Mouse (Mus musculus) spleen, embryonic (tissue): ENCODE data around the gene Them7.

Experiments
- CTCF ChIA-PET: fragments of 350-600 bp; sonication (Branson Sonifier 250); formaldehyde crosslinking; loops from one replicate; lab custom pipeline; 2022; lab: Charles Lee

Them7 gene

DNA sequence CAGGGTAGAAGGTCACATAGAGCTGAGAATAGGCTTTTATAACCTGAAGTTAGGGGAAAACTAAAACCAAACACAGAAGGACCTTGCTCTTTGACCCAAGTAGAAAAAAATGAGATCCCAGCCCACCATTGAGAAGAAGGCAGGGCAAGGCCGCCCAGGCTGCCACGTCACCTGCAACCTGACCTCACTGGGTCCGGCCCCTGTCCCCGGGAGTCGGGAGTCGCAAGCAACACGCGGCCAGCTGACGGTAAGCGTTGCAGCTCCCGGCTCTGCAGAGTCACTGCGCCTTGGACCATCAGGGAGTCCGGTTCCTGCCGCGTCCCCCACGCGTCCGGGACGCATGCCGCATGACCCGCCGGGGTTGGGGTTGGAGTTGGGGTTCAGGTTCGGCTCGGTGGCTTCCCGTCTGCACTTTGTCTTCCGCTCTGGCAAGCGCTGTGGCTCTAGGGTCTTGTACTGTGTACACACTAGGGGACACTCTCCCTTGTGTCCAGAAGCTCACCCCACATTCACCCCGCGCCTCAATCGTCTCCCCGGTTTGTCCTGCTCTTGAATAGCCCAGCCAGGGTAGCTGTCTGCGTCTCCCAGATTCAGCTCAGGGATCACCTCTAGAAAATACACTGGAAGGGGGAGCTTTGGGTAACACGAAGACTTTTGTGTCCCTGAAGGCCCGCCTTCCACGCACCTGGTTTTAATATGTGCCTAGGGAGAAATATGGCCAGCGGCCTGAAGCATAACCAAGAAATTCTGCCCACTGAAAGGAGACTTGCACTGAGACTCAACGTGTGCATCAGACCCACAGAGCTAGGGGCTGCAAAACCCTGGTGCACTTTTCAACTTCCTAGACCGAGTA is at the start of gene Them7:
TSS of gene Them7 (plus strand) at position 187 of the 853 bp plus-strand sequence.
- CTCF ChIA-PET: no interaction called here

GRCm38 (mm10) chr2:105178871-105179270 is 45.2 kb upstream of the Them7 start:
- CTCF ChIA-PET: no interaction called here

DNA sequence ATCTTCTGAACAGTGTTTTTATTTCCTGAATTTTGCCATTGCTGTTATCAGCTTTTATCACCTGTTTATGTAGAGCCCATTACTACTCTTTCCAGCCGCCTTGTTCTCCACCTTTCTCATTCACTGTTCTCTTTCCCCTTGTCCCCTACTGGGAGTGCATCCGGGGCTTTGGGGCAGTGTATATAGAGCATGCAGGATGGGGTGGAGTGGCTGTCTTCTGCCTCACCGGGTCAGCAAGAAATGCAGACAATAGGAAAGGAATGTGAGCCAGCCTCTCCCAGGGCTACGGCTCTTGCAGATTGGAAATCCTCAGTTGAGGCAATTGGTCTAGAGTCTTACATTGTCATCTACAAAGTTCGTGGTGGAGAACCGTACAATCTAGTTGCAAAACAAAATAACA is 41.6 kb upstream of the Them7 start:
- CTCF ChIA-PET: no interaction called here

DNA sequence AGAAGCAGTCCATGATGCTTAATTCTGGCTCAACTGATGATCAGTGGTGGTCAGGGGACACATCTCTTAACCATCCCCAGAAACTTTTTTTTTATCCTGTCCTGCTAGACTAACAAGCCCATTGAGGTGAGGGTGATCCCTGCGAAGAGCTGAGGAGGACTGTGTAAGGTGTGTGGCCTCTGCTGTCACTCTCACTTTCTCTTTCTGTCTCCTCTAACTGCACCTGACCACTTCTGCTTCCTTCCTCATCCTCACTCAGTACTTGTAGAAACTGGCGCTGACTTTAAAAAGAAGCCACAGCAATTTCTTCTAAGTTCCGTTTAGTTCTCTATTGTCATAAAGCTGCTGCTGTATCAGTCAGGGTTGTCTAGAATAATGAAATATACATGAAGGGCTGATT is 39.0 kb upstream of the Them7 start:
- CTCF ChIA-PET: no interaction called here

DNA sequence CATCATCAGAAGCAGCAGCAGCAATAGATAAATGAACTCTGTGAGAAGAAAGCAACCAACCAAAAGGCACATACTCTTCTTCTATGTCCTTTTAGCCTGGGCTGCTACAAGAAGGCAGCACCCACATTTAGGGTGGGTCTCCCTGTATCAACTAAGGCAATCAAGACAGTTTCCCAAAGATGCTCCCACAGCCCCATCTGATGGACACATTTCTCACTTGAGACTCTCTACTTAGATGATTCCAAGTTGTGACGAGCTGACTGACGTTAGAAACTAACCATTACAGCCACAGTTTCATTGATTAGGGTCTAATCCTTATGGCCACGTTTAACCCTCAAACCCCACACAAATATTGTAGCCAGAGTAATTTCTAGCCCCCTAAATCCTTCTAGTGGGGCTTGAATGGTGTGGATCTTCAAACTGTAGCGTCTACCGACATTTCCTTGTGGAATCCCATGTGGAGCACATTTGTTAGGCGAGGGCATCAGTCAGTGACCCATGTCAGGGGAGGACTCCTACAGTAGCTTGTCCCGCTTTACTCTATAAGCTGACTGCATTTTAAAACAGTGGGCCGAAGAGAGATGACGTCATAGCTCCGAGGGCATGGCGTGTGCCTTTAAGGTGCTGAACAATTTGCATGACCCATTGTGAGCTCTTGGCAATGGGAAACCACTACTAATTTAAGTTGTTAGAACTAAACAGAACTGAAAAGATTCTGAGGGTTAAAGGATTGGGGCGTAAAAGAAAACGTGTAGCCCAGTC is 38.2 kb upstream of the Them7 start:
- CTCF ChIA-PET: no interaction called here

DNA sequence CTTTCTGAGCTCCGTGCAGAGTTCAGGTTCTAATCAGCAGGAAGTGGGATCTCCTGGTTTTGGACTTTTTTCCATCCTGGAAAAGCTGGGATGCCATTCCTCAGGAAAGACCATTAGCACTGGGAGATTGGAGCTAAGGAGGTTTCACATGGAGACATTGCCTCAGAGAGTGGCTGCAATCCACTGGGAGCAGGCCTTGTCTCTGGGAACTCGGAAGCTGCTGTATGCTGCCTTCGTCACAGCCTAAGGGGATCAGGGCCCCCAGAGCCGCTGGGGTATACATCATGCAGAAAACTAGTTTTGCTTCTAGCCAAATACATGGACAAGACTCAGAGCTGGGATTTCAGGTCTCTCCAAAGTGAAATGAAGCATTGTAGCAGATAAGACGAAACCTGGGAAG is 37.5 kb upstream of the Them7 start:
- CTCF ChIA-PET: no interaction called here

GRCm38 (mm10) chr2:105188182-105188581 is 35.9 kb upstream of the Them7 start:
- CTCF ChIA-PET: no interaction called here

DNA sequence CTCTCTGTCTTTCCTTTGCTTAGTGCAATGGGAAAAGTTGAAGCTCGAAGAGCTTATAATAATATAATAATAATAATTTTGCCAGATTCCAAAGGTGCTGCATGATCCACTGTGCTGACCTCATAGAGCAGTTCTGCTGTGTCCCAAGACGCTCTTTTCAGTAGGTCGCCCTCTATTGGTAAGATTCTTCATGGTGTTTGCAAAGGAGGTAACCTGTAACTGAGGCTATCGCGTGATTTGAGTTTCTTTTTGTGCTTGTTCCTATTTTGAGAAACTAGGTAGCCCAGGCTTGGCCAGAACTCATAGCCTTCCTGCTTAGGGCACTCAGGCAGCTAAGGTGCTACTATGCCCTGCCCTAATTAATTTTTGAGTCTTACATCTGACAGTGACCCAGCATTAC is 34.8 kb upstream of the Them7 start:
- CTCF ChIA-PET: no interaction called here

DNA sequence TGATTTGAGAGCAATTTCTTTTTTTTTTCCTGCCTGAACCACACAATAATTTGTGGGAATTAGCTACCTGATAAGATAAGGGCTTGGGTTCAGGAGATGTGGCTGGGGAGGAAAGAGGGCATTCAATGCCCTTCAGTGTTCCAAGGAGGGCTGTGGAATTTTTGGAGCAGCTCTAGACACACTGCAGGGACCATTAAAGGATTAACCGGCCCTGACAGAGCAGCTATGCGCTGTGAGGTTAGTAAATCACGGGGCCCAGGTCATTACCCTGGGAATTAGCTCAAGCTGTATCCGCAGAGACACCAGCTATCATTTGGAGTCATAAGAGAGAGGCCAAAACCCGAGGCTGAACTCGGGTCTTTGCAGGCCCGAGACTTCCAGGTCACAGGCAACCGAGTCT is 24.0 kb upstream of the Them7 start:
- CTCF ChIA-PET: no interaction called here

- CTCF ChIA-PET: no interaction called here
Measured at GRCm38 (mm10) chr2:105206563-105207174, 17.5 kb upstream of the Them7 start.

DNA sequence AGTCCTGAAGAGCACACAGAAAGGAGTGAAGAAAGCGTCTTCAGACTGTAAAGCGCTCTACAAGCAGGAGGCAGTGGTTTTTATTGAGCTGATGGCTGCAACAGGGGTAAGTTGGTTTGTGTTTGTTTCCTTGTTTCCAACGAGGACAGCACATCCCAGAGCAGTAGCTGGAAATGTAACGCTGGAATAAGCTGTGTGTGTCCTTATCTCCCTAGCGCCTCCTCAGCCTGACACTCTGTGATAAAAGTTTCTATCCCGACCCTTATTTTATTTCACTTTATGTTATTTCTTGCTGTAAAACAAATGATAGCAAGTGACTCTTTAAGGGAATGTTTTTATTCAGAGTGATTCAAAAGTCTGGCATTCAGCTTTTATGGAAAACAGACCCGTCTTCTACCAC is 11.3 kb upstream of the Them7 start:
- CTCF ChIA-PET: no interaction called here

DNA sequence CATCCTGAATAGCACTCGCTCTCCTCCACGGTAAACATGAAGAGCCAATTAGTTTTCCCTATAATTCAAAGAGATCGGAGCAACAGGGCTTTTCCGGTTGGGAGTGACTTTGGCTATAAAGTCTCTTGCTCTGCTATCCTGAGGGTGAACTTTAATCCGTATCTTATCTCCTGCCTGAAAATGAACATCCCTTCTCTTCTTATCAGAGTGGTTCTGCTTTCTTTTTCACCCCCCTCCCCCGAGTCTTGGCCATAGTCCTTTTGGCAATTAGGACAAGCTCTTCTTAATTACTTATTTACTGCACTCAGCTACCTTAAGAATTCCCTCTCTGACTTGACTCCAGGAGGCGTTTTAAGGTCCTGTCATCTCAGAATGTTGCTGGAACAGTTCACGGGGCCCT is 8.2 kb upstream of the Them7 start:
- CTCF ChIA-PET: no interaction called here

GRCm38 (mm10) chr2:105219229-105219628 is 4.9 kb upstream of the Them7 start:
- CTCF ChIA-PET: no interaction called here

DNA sequence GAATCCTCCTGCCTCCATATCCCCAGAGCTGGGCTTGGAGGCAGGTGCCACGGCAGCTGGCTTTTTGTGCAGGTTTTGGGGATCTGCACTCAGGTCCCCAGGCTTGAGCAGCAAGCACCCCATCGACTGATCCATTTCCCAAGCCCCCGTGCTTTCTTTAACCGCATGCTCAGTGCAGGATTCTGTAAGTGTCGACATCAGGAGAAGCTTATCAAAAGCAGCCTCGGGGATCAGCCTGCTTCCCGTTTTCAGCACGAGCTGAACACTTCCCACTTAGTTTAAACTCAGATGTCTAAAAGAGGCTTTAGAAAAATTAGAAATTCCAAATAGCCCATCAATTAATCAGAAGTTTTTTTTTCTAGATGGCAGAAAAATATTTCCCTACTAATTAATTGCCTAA is 4.5 kb upstream of the Them7 start:
- CTCF ChIA-PET: no interaction called here

- CTCF ChIA-PET: no interaction called here
Measured at GRCm38 (mm10) chr2:105220738-105221303, 3.3 kb upstream of the Them7 start.

GRCm38 (mm10) chr2:105223606-105224005 is 514 bp upstream of the Them7 start:
- CTCF ChIA-PET: no interaction called here

DNA sequence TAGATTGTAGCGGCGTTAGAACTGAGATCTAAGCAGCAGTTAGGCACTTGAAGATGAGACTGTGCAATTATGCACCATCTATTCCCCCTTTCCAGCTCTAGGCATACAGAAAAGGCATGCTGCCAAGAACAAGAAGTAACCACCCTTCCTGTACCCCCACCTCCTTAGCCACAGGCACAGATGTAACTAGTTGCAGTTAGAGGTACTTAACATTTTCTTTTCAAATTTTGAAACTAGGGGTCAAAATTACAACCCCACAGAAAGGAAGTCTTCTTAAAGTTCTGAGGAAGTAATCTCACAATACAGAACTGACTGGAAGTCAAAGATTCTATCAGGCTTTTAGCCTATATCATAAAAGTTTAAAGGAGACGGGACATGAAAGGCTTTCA is 861 bp downstream of the Them7 start:
- CTCF ChIA-PET: no interaction called here

DNA sequence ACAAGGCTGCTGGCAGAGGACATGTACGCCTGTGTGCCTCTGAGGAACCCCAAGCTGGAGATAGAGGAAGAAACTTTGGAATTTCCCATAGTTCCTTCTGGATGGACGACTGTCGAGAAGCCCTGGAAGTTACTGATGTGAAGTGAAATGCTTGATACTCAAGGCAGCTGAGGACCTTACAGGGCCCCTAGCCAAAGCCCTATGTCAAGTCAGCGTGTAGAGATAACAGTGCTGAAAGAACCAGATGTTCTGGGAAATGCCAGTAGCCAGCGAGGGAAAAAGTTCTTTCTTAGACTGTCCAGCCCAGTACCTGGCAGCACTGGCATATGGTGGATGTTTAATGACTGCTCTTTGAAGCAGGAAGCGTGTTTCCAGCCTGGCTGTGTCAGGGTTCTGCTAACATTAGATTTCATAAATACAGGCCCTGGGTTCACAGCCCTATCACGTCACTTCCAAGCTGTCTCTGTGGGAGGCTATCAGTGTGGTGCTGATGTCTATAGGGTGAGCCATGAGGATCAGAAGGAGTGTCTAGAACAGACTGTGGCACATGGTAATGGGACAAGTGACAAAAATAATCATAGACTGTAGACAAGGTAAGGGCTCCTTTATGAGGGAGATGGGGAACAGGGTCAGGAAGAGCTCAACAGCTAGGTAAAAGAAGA is 2.3 kb downstream of the Them7 start:
- CTCF ChIA-PET: no interaction called here

DNA sequence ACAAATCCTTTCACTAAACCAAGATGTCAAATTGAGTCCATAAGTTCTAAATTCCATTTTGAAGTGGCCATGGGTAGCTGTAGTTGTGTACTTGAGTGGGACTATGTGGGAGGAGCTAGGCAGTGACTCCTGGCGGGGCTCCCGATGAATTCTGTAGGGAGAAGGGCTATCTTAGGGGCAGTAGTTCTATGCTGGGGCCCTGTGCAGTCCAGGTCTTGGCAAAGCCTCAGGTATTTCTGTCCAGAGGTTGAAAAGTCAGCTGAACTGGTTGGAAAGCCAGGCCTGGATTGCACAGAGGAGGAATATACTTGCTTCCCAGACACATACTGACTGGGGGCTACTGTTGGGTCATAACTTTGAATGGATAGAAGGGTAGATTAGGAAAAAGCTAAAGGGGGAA is 4.3 kb downstream of the Them7 start:
- CTCF ChIA-PET: interaction anchor here (0.9 kb wide), 1 partner anchor 15 kb away, joined by 3 read pairs; no protein-coding TSS in a partner anchor

DNA sequence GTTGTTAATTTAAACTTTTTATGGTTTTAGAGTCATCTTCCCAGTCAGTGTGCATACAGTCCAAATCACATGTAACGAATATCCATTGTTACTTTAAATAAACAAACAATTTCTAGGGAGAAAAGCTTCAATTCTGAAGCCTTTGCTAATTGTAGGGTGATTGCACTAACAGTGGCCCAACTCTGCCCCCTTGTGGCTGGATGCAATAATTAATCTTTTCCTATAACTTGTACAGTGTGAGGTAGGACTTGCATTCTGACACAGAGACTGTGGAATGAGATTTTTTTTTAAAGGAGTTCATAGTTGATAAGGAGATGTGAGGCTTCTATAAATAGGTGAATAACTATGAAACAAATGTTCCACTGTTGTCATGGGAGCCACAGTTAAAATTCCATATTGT is 6.2 kb downstream of the Them7 start:
- CTCF ChIA-PET: interaction anchor here (0.6 kb wide), 1 partner anchor 1143 kb away, joined by 8 read pairs; no protein-coding TSS in a partner anchor

DNA sequence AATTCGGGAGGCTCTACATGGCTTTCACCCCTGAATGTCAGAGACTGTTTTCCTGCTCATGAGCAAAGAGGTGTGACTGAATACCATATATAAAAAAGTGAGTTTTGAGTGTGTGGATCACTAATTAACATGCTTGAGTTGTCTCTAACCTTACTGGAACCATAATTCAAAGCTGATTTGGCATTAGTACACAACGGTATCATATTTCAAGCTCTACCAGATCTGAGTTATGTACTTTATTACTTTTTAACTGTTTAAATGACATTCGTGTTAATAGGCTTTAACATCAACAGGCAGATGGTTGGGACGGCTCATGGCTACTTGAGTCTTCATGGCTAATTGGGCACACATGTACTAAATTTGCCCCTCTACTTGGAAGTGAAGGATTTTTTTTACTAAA is 8.3 kb downstream of the Them7 start:
- CTCF ChIA-PET: no interaction called here

DNA sequence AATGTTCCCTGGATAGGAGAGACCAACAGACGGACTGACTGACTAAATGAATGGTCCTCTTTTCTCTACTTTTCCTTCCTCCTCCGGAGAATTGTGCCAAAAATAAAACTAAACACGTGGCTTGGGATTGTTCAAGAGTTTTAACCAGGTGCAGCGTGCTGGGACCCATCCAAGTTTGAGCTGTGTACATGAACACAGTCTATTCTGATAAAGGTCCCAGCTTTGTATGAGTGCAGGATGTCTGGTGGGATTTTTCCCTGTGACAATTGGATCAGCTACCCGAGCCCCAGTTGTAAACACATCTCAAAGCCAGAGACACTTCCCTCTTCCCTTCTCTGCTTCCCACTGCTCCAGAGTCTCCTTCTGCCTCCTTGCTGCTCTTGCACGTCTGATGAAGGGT is 10.2 kb downstream of the Them7 start:
- CTCF ChIA-PET: no interaction called here
